Mouse (Mus musculus) forebrain, embryonic 16.5 days (tissue): Measurements from ENCODE around the gene Thoc2. TPM values are rescaled to one million over a fixed set of nuclear protein-coding genes. Genes with fewer than 3 reads are reported as not detected.
"Not testable (repeated sequence)": the region's sequence is repeated elsewhere in the genome, so short reads cannot be mapped to it uniquely, and the experiment has no call there.

Source experiments
- ATAC-seq: fragments of 200-750 bp; cut with Nextera tagmentation; 2 replicates; pipeline ENCODE4 v1.8.0; 2017; ENCODE audit warnings: mild to moderate bottlenecking, moderate library complexity
- H3K27ac ChIP-seq: fragments of 300-500 bp; sonication (generic); 2 replicates; pipeline ENCODE4 v1.5.1; 2014; ENCODE audit warnings: low read length, control low read depth
- H3K27me3 ChIP-seq: fragments of 300-500 bp; sonication (generic); replicated peaks from 2 replicates; pipeline ENCODE4 v1.6.1; 2014; ENCODE audit warnings: low read length; ENCODE audit not compliant: control insufficient read depth, insufficient read depth
- H3K36me3 ChIP-seq: fragments of 300-500 bp; sonication (generic); 2 replicates; pipeline ENCODE4 v1.6.1; 2014; ENCODE audit not compliant: control insufficient read depth, insufficient read depth
- H3K4me1 ChIP-seq: fragments of 300-500 bp; sonication (generic); replicated peaks from 2 replicates; pipeline ENCODE4 v1.6.1; 2014; ENCODE audit warnings: low read length; ENCODE audit not compliant: control insufficient read depth, insufficient read depth
- H3K4me2 ChIP-seq: fragments of 300-500 bp; sonication (generic); 2 replicates; pipeline ENCODE4 v1.6.1; 2014; ENCODE audit warnings: mild to moderate bottlenecking, low read length, control low read depth
- H3K4me3 ChIP-seq: fragments of 300-500 bp; sonication (generic); replicated peaks from 2 replicates; pipeline ENCODE4 v1.5.1; 2014; ENCODE audit warnings: mild to moderate bottlenecking, low read length, control low read depth
- H3K9ac ChIP-seq: fragments of 300-500 bp; sonication (generic); replicated peaks from 2 replicates; pipeline ENCODE4 v1.6.1; 2014; ENCODE audit warnings: low read depth, low read length, control low read depth
- H3K9me3 ChIP-seq: fragments of 300-500 bp; sonication (generic); 2 replicates; pipeline ENCODE4 v1.6.1; 2016; ENCODE audit warnings: low read length; ENCODE audit not compliant: control insufficient read depth
- WGBS: fragments of 180-500 bp; shearing (Covaris S2); extraction: QIAGEN DNeasy Blood & Tissue Kit; methylation state at CpG from one replicate; pipeline ENCODE4 v1.1.7; 2014; 5-methylcytosine and 5-hydroxymethylcytosine counted together
- polyA plus RNA-seq: library from polyadenylated mRNA; unstranded; fragments of >200 nt; fragmentation: Nextera tagmentation; extraction: Ambion mirVana; gene quantifications from 2 replicates; pipeline ENCODE4 v1.2.1, GENCODE M21; 2015

The Thoc2 gene
- polyA plus RNA-seq, result 103 and 110 TPM in 2 replicates

DNA sequence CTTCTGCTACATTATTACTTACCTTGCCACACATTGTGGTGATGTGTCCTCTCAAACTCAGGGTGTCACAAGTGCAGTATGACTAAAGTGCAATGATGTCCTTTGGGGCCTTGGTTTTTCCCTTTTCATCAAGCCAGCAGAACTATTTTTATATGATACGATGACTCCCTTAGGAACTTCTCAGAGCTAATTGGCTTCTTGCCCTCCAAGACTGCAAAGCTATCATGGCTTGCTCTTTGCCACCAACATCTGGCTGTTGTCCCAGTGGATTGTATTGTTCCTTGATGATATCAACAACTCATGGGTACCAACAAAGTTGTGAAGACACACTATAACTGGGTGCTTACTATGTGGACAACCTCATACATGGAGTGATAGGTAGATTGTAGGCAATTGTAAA is at the start of gene Thoc2:
Gene Thoc2 (minus strand): TSS at position 101 of the 400 bp plus-strand sequence.
- Histone ChIP-seq H3K9me3 (no peaks in the 10 kb centered on the region; the same call in 1 of the 2 replicates), H3K4me3 (no peak within 1 kb of the TSS), H3K9ac (no peak within 1 kb of the TSS), H3K27ac (no peak within 1 kb of the TSS), H3K27me3 (no peaks in the 10 kb centered on the region), H3K4me1 (no peaks in the 10 kb centered on the region), H3K4me2 (no peak within 1 kb of the TSS), H3K36me3 (no peaks in the 10 kb centered on the region)
- 71% methylated on average over 1 of the region's 1 CpGs for WGBS
- no peak for ATAC-seq

DNA sequence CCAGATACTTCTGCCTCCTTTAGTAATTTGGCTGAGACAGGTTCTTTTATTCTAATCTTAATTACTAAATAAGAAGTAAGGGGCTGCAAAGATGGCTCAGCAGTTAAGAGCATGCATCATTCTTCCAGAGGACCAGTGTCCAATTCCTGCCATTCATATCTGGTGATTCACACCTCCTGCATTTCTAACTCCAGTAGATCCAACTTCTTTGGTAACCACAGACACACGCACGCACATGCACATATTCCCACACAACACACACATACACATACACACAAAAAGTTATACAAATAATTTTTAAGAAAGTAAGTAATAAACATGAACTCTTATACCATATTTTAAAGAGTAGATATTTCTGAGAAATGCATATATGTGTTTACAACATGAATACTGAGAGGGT is 49.6 kb upstream of the Thoc2 start:
- 86% methylated on average over 2 of the region's 2 CpGs for WGBS
- H3K9me3 ChIP-seq, result no peaks in the 10 kb centered on the region
- no peak overlapping the region for H3K4me3 ChIP-seq
- ATAC-seq, result no peak
- no peak overlapping the region for H3K4me2 ChIP-seq
- no peak overlapping the region for H3K27ac ChIP-seq
- no peaks in the 10 kb centered on the region for H3K36me3 ChIP-seq
- no peak overlapping the region for H3K9ac ChIP-seq
- H3K4me1 ChIP-seq, result no peaks in the 10 kb centered on the region
- no peaks in the 10 kb centered on the region for H3K27me3 ChIP-seq

DNA sequence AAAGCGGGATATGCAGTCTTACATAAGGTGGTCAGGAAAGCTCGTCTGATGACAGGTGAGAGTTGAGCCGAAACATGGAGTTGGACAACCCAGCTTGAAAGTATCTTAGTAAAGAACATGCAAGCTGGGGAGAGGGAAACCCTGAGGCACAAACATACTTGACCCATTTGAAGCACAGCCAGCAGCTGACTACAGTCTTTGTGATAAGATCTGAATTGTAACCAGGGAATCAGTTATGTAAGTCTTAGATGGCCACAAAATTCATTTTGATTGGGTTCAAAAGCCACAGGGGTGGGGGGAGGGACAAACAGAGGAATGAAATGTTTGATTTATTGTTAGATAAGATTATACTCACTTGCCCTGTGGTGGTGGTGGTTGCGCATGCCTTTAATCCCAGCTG is 48.9 kb upstream of the Thoc2 start:
- no peak for ATAC-seq
- Histone ChIP-seq H3K9ac (no peak overlapping the region), H3K4me2 (no peak overlapping the region), H3K4me3 (no peak overlapping the region), H3K36me3 (no peaks in the 10 kb centered on the region), H3K9me3 (no peaks in the 10 kb centered on the region), H3K27me3 (no peaks in the 10 kb centered on the region), H3K27ac (no peak overlapping the region), H3K4me1 (no peaks in the 10 kb centered on the region)
- 94% methylated on average over 4 of the region's 4 CpGs for WGBS

DNA sequence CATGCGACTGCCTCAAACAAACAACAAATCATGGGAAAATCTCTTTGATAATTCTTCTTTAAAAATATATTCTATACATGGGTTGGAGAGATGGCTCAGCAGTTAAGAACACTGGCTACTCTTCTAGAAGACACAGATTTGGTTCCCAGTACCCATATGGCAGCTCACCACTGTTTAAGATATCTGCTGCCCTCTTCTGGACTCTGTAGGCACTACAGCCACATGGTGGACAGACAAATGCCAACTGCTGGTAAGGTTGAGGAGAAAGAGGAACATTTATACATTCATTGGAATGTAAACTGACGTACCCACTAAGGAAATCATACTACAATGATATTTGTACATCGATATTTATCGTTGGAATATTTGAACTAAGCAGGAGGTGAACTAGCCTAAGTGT is 36.7 kb upstream of the Thoc2 start:
- WGBS, result 66% methylated on average over 4 of the region's 4 CpGs

DNA sequence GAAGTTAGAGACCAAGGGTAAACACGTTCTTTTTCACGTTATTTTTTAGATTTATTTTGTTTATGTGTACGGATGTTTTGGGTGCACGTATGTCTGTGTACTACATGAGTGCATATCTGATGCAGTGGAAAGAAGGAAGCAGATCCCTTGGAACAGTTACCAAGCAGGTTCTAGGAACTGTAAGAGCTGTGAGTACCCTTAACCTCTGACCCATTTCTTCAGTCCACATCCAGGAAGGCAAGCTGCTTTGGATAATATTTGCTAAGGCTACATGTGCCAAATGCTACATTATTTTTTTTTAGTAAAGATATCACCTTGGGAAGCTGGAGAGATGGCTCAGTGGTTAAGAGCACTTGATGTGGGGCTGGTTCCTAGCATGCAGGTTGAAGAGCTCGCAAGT is 21.4 kb upstream of the Thoc2 start:
- 92% methylated on average over 5 of the region's 5 CpGs for WGBS

More for the DNA sequence above, 36.7 kb upstream of the Thoc2 start:
- no peak for ATAC-seq
- H3K9me3 ChIP-seq, result no peaks in the 10 kb centered on the region
- H3K4me1 ChIP-seq, result no peaks in the 10 kb centered on the region
- H3K4me2 ChIP-seq, result no peak overlapping the region
- H3K36me3 ChIP-seq, result no peaks in the 10 kb centered on the region
- no peak overlapping the region for H3K27ac ChIP-seq
- no peak overlapping the region for H3K9ac ChIP-seq
- H3K4me3 ChIP-seq, result no peak overlapping the region
- no peaks in the 10 kb centered on the region for H3K27me3 ChIP-seq

DNA sequence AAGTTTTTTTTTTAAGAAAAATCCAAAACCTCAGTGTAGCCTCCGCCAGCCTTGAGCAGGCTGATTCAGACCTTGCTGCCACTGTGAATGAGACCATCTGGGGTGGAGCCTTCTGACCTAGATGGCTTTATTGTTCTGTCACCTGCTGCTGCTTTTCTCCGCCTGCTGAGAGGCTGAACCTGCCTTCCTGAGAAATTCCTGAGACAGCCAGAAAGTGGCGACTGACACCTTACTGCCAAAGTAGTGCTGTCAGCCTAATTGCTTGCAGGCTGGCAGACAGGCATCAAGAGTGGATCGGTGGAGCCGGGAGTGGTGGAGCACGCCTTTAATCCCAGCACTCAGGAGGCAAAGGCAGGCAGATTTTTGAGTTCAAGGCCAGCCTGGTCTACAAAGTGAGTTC is 11.3 kb upstream of the Thoc2 start:
- 38% methylated on average over 6 of the region's 6 CpGs for WGBS
- ATAC-seq, H3K27ac ChIP-seq, H3K9ac ChIP-seq, H3K4me2 ChIP-seq, H3K9me3 ChIP-seq, H3K4me1 ChIP-seq, H3K4me3 ChIP-seq, H3K36me3 ChIP-seq, H3K27me3 ChIP-seq: not testable (repeated sequence)

More for the DNA sequence above, 21.4 kb upstream of the Thoc2 start:
- H3K9me3 ChIP-seq, result no peaks in the 10 kb centered on the region
- H3K4me1 ChIP-seq, result no peaks in the 10 kb centered on the region
- H3K4me3 ChIP-seq, result no peak overlapping the region
- no peak overlapping the region for H3K9ac ChIP-seq
- H3K27me3 ChIP-seq, result no peaks in the 10 kb centered on the region
- H3K36me3 ChIP-seq, result no peaks in the 10 kb centered on the region
- H3K27ac ChIP-seq, result no peak overlapping the region
- H3K4me2 ChIP-seq, result no peak overlapping the region
- ATAC-seq, result no peak

DNA sequence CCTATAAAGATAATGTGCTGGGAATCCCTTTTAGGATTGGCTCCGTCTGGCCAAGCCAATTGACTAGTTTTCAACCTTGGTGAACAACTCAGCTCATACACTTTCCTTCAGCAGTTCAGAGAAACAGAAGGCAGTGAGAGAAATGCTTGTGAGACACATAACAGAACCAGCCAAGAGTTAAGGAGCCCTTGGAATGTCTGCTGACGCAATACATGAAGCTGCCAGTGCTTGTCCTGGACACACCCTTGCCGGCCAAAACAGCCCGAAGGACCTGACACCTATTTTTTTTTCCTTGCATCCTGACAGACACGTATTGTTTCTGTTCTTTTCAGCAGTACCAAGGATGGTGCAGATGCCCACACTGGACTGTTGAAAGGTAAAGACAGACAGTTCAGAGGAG is 4.2 kb upstream of the Thoc2 start:
- H3K36me3 ChIP-seq, result no peaks in the 10 kb centered on the region
- no peak overlapping the region for H3K4me2 ChIP-seq
- H3K27ac ChIP-seq, result no peak overlapping the region
- H3K9me3 ChIP-seq, result no peaks in the 10 kb centered on the region
- 79% methylated on average over 5 of the region's 5 CpGs for WGBS
- H3K4me3 ChIP-seq, result no peak overlapping the region
- H3K27me3 ChIP-seq, result no peaks in the 10 kb centered on the region
- H3K4me1 ChIP-seq, result no peaks in the 10 kb centered on the region
- ATAC-seq, result no peak
- no peak overlapping the region for H3K9ac ChIP-seq

DNA sequence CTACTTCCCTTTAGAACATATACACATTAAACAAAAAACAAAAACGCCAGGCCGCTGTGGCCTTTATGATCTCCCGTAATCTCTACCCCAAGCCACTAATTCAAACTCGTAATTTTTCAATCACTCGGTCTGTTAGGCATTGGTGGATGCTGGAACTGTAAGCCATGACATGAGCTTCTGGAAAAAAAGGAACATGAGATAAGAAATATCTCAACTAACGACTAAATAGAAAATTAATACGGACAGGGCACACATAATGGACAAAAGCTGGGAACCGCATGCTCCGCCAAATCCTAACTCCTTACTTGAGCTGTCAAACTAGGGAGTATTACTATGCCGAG is 8.4 kb downstream of the Thoc2 start:
- WGBS, result 47% methylated on average over 10 of the region's 10 CpGs
- Histone ChIP-seq H3K27ac (peak overlapping the region; percentile 84), H3K4me1 (peaks cover 9% of the 10 kb centered on the region), H3K9ac (peak overlapping the region; percentile 44), H3K36me3 (no peaks in the 10 kb centered on the region), H3K27me3 (no peaks in the 10 kb centered on the region), H3K9me3 (no peaks in the 10 kb centered on the region), H3K4me3 (peak overlapping the region; percentile 68), H3K4me2 (peak overlapping the region; percentile 48)
- ATAC-seq, result no peak

DNA sequence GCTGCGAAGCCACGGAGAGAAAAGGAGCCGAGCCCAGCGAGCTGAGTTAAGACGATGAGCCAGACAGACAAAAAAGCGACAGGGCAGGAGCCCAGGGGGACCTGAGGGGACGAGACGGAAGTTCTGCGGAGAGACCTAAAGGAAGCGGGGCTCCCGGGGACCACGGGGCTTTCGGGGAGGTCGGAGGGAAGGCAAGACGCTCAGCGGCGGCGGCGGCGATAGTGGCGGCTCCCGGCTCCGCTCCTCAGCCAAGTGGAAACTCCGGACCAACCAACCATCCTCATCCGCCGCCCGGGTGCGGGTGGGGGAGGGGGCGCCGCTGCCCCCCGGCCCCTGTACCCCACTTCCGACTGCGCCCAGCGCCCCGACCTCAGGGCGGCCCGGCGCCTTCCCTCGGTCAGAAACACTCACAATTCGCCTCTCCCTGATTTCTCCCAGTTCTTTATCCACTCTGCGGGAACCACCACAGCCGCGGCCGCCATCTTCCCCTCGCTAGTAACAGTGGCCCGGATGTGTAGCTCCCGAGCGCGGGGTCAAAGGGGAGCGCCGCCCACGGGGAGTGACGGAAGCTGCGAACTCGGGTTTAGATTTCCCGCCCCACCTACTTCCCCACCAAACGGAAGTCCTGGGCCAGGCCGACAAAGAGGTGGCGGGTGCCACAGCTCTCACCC is 8.9 kb downstream of the Thoc2 start:
- Histone ChIP-seq H3K4me2 (peak overlapping the region; percentile 61), H3K4me1 (peaks cover 9% of the 10 kb centered on the region), H3K27ac (peak overlapping the region; percentile 84), H3K4me3 (peak overlapping the region; percentile 68), H3K9ac (peak overlapping the region; percentile 66), H3K36me3 (no peaks in the 10 kb centered on the region), H3K9me3 (no peaks in the 10 kb centered on the region), H3K27me3 (no peaks in the 10 kb centered on the region)
- 20% methylated on average over 42 of the region's 59 CpGs for WGBS
- peak; percentile 98 for ATAC-seq

DNA sequence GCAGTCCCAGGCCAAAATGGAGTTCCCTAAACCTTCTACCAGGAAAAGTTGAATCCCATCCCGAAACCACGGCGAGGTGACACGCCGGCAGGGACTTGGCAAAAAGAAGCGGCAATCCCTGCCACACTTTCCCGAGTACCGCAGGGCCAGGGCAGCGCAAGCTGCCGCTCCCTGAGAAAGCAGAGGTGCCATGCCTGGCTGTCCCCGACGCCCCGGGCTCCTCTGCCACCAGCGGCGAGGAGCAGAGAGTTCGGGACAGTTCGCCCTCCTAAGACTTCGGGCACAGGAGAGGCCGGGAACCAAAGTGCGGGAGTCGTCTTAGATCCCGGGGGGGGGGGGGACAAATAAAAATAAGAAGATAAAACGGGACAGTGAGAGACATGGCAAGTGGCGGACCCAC is 9.5 kb downstream of the Thoc2 start:
- 14% methylated on average over 23 of the region's 24 CpGs for WGBS
- Histone ChIP-seq H3K4me2 (peak overlapping the region; percentile 61), H3K36me3 (no peaks in the 10 kb centered on the region), H3K4me1 (peaks cover 9% of the 10 kb centered on the region), H3K4me3 (peak overlapping the region; percentile 68), H3K9ac (peak overlapping the region; percentile 66), H3K27me3 (no peaks in the 10 kb centered on the region), H3K9me3 (no peaks in the 10 kb centered on the region), H3K27ac (peak overlapping the region; percentile 84)
- peak; percentile 42 for ATAC-seq
